Mouse (Mus musculus): ENCODE measurements around the gene S100a6. TPM values are rescaled to one million over a fixed set of nuclear protein-coding genes. Genes with fewer than 3 reads are reported as not detected.

S100a6 gene
- total and polyA plus RNA-seq, 2 experiments from 2014 or later = 12.9 to 59.0 TPM

DNA sequence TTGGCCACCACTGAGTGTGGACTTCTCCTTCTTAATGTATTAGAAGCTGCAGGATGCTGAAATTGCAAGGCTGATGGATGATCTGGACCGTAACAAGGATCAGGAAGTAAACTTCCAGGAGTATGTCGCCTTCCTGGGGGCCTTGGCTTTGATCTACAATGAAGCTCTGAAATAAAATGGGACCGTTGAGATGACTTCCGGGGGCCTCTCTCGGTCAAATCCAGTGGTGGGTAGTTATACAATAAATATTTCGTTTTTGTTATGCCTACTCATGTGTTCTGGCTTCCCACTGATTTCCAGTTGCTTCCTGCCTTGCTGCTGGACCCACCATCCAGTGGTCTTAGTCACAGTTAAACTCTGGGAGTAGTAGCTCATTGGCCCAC is 1.5 kb downstream of the S100a6 start:
- H3K9ac ChIP-seq (replicated peaks; ENCODE audit: low read length) = no peak overlapping the region
- 86% methylated on average over 6 of the region's 6 CpGs for WGBS
- 0 out of 2 replicates have a peak, but pooled peaks cover 6% of the 10 kb centered on the region for H3K4me1 ChIP-seq (ENCODE audit: insufficient read depth, low read length)
- DNase-seq (ENCODE audit: low spot score) (no peak), ATAC-seq (no peak)
- no peak overlapping the region for H3K4me3 ChIP-seq (ENCODE audit: low read length)
- no peak for TF ChIP-seq CTCF (IDR thresholded peaks at IDR 0.05; ENCODE audit: low read depth)
- H3K9me3 ChIP-seq (ENCODE audit: low read length) = no peaks in the 10 kb centered on the region
- H3K4me2 ChIP-seq (ENCODE audit: low read depth, low read length) = no peak overlapping the region
- no peak overlapping the region for H3K27ac ChIP-seq
- H3K36me3 ChIP-seq (ENCODE audit: insufficient read depth, low read length) = no peaks in the 10 kb centered on the region
- H3K27me3 ChIP-seq (ENCODE audit: insufficient read depth, low read length) = no peaks in the 10 kb centered on the region

DNA sequence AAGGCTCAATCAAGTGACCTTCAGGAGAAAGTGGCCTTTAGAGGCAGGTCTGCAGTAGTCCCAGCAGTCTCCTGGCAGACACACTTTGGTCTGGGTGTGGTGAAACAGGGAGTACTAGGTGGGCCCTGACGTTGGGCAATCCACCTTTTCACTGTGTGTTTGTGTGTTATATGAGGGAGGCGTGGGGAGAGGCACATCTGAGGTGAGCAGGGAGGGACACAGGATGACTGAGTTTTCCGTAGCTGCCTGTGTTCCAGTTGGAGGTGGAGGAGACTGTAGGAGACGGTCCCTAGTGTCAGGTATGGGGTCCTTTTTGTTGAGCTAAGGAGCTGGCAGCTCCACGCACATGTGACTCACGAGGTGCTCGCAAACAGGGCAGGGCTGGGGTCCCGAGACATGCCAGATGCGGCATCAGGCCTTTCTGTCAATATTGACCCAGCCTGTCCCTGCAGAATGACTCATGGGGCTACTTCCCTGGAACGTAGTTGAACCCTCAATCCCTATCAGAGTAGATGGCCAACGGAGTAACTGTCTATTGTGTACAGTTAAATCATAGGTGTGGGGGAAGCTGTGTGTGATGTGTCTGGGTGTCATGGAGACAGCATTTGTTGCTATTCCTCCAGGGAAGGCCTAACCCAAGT is 2.0 kb downstream of the S100a6 start:
- DNase-seq (ENCODE audit: low spot score) (no peak), ATAC-seq (0 out of 2 replicates have a peak, but pooled peaks have one; percentile 4)
- H3K9ac ChIP-seq (replicated peaks; ENCODE audit: low read length) = no peak overlapping the region
- no peaks in the 10 kb centered on the region for H3K36me3 ChIP-seq (ENCODE audit: insufficient read depth, low read length)
- H3K4me1 ChIP-seq (ENCODE audit: insufficient read depth, low read length) = 0 out of 2 replicates have a peak, but pooled peaks cover 6% of the 10 kb centered on the region
- no peak overlapping the region for H3K4me2 ChIP-seq (ENCODE audit: low read depth, low read length)
- TF ChIP-seq CTCF (IDR thresholded peaks at IDR 0.05; ENCODE audit: low read depth) = no peak
- H3K27me3 ChIP-seq (ENCODE audit: insufficient read depth, low read length) = no peaks in the 10 kb centered on the region
- H3K9me3 ChIP-seq (ENCODE audit: low read length) = no peaks in the 10 kb centered on the region
- H3K4me3 ChIP-seq (ENCODE audit: low read length) = no peak overlapping the region
- H3K27ac ChIP-seq = no peak overlapping the region
- 86% methylated on average over 11 of the region's 11 CpGs for whole genome bisulfite sequencing

DNA sequence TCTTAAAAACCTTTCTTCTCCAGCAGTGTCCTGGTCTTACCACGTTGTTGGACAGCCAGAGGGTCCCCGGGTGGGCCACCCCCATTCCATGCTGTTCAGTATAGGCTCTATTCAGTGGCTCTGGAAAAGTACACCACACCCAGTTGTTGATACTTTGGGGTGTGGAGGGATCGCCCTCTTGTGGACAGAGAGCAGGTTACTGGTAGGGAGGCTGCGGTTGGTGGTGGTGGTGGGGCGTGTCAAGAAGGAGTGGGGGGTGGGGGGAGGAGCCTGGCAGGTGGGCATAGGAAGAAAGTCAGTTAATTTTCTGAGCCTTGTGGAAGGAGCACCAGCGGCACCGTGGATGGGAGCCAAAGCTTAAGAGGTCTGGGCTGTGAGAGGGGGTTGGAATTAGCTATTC is 2.7 kb downstream of the S100a6 start:
- ATAC-seq (peak; percentile 78), DNase-seq (ENCODE audit: low spot score) (peak; percentile 77)
- Histone ChIP-seq H3K9ac (replicated peaks; ENCODE audit: low read length) (no peak overlapping the region), H3K27me3 (ENCODE audit: insufficient read depth, low read length) (no peaks in the 10 kb centered on the region), H3K9me3 (ENCODE audit: low read length) (no peaks in the 10 kb centered on the region), H3K36me3 (ENCODE audit: insufficient read depth, low read length) (no peaks in the 10 kb centered on the region), H3K27ac (no peak overlapping the region), H3K4me3 (ENCODE audit: low read length) (no peak overlapping the region), H3K4me1 (ENCODE audit: insufficient read depth, low read length) (0 out of 2 replicates have a peak, but pooled peaks cover 6% of the 10 kb centered on the region), H3K4me2 (ENCODE audit: low read depth, low read length) (no peak overlapping the region)
- WGBS = 18% methylated on average over 7 of the region's 7 CpGs
- peak; percentile 79 for TF ChIP-seq CTCF (IDR thresholded peaks at IDR 0.05; ENCODE audit: low read depth)

DNA sequence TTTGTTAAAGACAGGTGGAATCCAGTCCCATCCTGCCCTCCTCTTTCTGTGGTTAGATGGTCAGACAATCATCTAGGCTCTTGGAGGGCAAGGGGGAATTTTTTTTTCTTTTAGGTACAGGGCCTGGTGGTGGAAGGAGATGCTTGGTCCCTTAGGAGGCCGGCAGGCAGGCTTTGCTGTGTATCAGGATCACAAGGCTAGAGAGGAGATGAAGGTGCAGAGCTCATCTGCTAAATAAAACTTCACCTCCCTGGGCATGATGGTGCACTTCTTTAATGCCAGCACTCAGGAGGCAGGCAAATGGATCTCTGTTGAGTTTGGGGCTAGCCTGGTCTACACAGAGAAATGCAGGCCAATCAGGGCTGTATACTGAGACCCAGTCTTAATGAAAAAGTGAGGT is 3.2 kb downstream of the S100a6 start:
- H3K4me1 ChIP-seq (ENCODE audit: insufficient read depth, low read length) = 0 out of 2 replicates have a peak, but pooled peaks cover 6% of the 10 kb centered on the region
- no peak for TF ChIP-seq CTCF (IDR thresholded peaks at IDR 0.05; ENCODE audit: low read depth)
- no peaks in the 10 kb centered on the region for H3K9me3 ChIP-seq (ENCODE audit: low read length)
- ATAC-seq (no peak), DNase-seq (ENCODE audit: low spot score) (no peak)
- no peak overlapping the region for H3K4me2 ChIP-seq (ENCODE audit: low read depth, low read length)
- WGBS = 67% methylated on average over 1 of the region's 1 CpGs
- H3K27ac ChIP-seq = no peak overlapping the region
- H3K27me3 ChIP-seq (ENCODE audit: insufficient read depth, low read length) = no peaks in the 10 kb centered on the region
- no peaks in the 10 kb centered on the region for H3K36me3 ChIP-seq (ENCODE audit: insufficient read depth, low read length)
- H3K9ac ChIP-seq (replicated peaks; ENCODE audit: low read length) = no peak overlapping the region
- no peak overlapping the region for H3K4me3 ChIP-seq (ENCODE audit: low read length)

DNA sequence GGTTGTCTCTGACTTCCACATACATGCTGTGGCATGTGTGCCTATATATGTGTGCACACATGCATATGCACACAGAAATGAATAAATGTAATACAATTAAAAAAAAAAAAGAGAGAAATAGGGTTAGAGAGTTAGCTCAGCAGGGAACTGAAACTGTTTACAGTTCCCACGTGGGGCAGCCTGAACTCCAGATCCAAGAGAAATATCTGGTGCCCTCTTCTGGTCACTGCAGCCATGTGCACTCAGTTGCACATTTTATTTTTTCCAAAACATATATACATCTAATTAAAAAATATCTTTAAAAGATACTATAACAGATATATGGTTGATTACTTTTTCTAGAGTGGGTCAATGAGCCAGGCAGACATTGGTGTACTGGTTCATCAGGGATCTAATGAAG is 4.9 kb downstream of the S100a6 start:
- Histone ChIP-seq H3K9ac (replicated peaks; ENCODE audit: low read length) (no peak overlapping the region), H3K9me3 (ENCODE audit: low read length) (no peaks in the 10 kb centered on the region), H3K36me3 (ENCODE audit: insufficient read depth, low read length) (no peaks in the 10 kb centered on the region), H3K4me2 (ENCODE audit: low read depth, low read length) (no peak overlapping the region), H3K4me3 (ENCODE audit: low read length) (no peak overlapping the region), H3K4me1 (ENCODE audit: insufficient read depth, low read length) (0 out of 2 replicates have a peak, but pooled peaks cover 6% of the 10 kb centered on the region), H3K27ac (no peak overlapping the region), H3K27me3 (ENCODE audit: insufficient read depth, low read length) (no peaks in the 10 kb centered on the region)
- 21% methylated on average over 1 of the region's 1 CpGs for WGBS
- DNase-seq (ENCODE audit: low spot score) (no peak), ATAC-seq (no peak)
- peak; percentile 22 for TF ChIP-seq CTCF (IDR thresholded peaks at IDR 0.05; ENCODE audit: low read depth)

DNA sequence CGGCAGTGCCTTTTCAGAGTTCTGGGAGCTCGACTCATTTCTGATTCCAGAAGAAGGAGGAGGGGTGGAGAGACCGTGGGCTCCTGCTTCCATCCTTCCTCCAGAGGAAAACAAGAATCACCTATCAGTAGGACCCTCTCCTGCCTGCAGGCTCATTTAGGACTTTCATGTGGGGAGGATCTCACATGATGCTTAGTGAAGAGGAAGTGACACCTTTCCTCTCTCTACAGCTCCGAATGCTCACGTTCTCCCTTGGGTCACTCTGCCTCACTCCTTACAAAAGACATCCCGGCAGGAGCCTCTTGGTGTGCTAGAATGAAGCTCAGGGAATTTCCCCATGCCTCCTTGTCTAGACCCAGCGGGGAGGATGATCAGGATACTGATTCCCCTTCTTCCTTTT is 8.9 kb downstream of the S100a6 start:
- DNase-seq (ENCODE audit: low spot score) (no peak), ATAC-seq (no peak)
- 60% methylated on average over 7 of the region's 7 CpGs for WGBS

DNA sequence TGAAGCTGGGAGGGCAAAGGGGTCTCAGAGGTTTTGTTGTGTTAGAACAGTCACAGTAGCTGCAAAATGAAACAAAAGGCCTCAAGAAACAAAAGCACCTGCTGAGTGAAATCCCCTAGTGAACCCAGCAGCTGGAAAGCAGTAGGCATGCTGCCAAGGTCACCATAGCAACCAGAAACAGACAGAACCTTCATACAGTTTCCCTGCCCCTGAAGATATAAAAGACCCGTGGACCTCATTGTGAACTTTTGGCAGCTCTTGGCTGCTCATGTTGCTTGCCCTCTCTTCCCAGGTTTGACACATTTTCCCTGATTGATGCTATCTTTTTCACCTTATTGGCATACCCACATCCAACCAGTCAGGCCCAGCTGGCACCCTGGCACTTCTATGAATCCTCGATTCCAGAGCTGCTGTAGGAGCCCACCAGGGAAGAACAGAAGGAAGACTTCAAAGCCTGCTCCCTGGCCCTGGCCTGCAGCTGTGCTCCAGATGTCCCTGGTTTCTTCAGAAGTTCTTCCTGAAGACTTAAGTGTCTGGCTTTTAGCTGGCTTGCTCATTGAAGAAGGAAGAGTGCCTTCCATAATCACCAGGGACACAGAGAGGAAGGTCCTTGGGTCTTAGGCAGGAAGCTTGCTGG is 10.9 kb downstream of the S100a6 start:
- H3K27ac ChIP-seq = no peak overlapping the region
- ATAC-seq = peak; percentile 55; the same call in 1 of the 2 replicates

More for the DNA sequence above, 8.9 kb downstream of the S100a6 start:
- no peak overlapping the region for H3K27ac ChIP-seq
- no peaks in the 10 kb centered on the region for H3K27me3 ChIP-seq (ENCODE audit: insufficient read depth, low read length)
- no peaks in the 10 kb centered on the region for H3K36me3 ChIP-seq (ENCODE audit: insufficient read depth, low read length)
- H3K9ac ChIP-seq (replicated peaks; ENCODE audit: low read length) = no peak overlapping the region
- no peak overlapping the region for H3K4me3 ChIP-seq (ENCODE audit: low read length)
- H3K9me3 ChIP-seq (ENCODE audit: low read length) = no peaks in the 10 kb centered on the region
- peaks cover 8% of the 10 kb centered on the region; the same call in 1 of the 2 replicates for H3K4me1 ChIP-seq (ENCODE audit: insufficient read depth, low read length)
- H3K4me2 ChIP-seq (ENCODE audit: low read depth, low read length) = no peak overlapping the region
- TF ChIP-seq CTCF (IDR thresholded peaks at IDR 0.05; ENCODE audit: low read depth) = no peak

More for the DNA sequence above, 10.9 kb downstream of the S100a6 start:
- H3K4me3 ChIP-seq (ENCODE audit: low read length) = no peak overlapping the region
- WGBS = 0% methylated on average over 2 of the region's 2 CpGs
- H3K27me3 ChIP-seq (ENCODE audit: insufficient read depth, low read length) = no peaks in the 10 kb centered on the region
- DNase-seq (ENCODE audit: low spot score) = peak; percentile 76
- H3K9me3 ChIP-seq (ENCODE audit: low read length) = no peaks in the 10 kb centered on the region
- TF ChIP-seq CTCF (IDR thresholded peaks at IDR 0.05; ENCODE audit: low read depth) = no peak
- no peaks in the 10 kb centered on the region for H3K36me3 ChIP-seq (ENCODE audit: insufficient read depth, low read length)
- peaks cover 8% of the 10 kb centered on the region; the same call in 1 of the 2 replicates for H3K4me1 ChIP-seq (ENCODE audit: insufficient read depth, low read length)
- no peak overlapping the region for H3K4me2 ChIP-seq (ENCODE audit: low read depth, low read length)
- H3K9ac ChIP-seq (replicated peaks; ENCODE audit: low read length) = no peak overlapping the region
